Mouse (Mus musculus) myocyte (in vitro differentiated cells): ENCODE measurements around the gene Olfr1246.
"Not testable (repeated sequence)": the region's sequence is repeated elsewhere in the genome, so short reads cannot be mapped to it uniquely, and the experiment has no call there.

Experiments
- CEBPB ChIP-seq: IDR thresholded peaks from 2 replicates; pipeline ENCODE4 v1.6.1; 2011; ENCODE audit warnings: mild to moderate bottlenecking, moderate library complexity; ENCODE audit not compliant: poor library complexity, insufficient read depth, severe bottlenecking
- E2F4 ChIP-seq: IDR thresholded peaks from one replicate; pipeline ENCODE4 v1.6.1; 2011; ENCODE audit warnings: mild to moderate bottlenecking, control low read depth, moderate library complexity; ENCODE audit not compliant: insufficient read depth
- MAX ChIP-seq: IDR thresholded peaks from one replicate; pipeline ENCODE4 v1.6.1; 2011; ENCODE audit warnings: low read depth, mild to moderate bottlenecking, control low read depth
- MYOD1 ChIP-seq, 3 experiments: IDR thresholded peaks; one replicate each; pipeline ENCODE4 v1.6.1; 2011; ENCODE audit warnings: control low read depth in 2 of 3, low read depth in 2 of 3, mild to moderate bottlenecking in 2 of 3, moderate library complexity in 1 of 3; ENCODE audit not compliant: insufficient read length in 2 of 3, control insufficient read depth in 1 of 3
- POLR2A ChIP-seq: IDR thresholded peaks from one replicate; pipeline ENCODE4 v1.6.1; 2011; ENCODE audit warnings: low read depth, mild to moderate bottlenecking, control low read depth, moderate library complexity; ENCODE audit not compliant: insufficient read length
- POLR2AphosphoS2 ChIP-seq: IDR thresholded peaks from one replicate; pipeline ENCODE4 v1.6.1; 2011; ENCODE audit warnings: low read depth, control low read depth; ENCODE audit not compliant: insufficient read length
- REST ChIP-seq: IDR thresholded peaks from one replicate; pipeline ENCODE4 v1.6.1; 2011; ENCODE audit warnings: mild to moderate bottlenecking, control low read depth, moderate library complexity; ENCODE audit not compliant: insufficient read depth, insufficient read length
- TCF12 ChIP-seq: IDR thresholded peaks from one replicate; pipeline ENCODE4 v1.6.1; 2011; ENCODE audit warnings: mild to moderate bottlenecking, control low read depth; ENCODE audit not compliant: poor library complexity, insufficient read depth, severe bottlenecking
- USF1 ChIP-seq: IDR thresholded peaks from one replicate; pipeline ENCODE4 v1.6.1; 2011; ENCODE audit warnings: low read depth, mild to moderate bottlenecking, control low read depth, moderate library complexity

- TF ChIP-seq POLR2A; REST; CEBPB; MYOD1 (IDR thresholded peaks at IDR 0.05; ENCODE audit: control insufficient read depth in 1 of 3, insufficient read length in 2 of 3, low read depth in 2 of 3); E2F4; TCF12; MAX; USF1; POLR2AphosphoS2: not testable (repeated sequence)
These were observed 30.3 kb downstream of the Olfr1246 start for GRCm38 (mm10) chr2:89562706-89563105.
